In the genomic region with DNA sequence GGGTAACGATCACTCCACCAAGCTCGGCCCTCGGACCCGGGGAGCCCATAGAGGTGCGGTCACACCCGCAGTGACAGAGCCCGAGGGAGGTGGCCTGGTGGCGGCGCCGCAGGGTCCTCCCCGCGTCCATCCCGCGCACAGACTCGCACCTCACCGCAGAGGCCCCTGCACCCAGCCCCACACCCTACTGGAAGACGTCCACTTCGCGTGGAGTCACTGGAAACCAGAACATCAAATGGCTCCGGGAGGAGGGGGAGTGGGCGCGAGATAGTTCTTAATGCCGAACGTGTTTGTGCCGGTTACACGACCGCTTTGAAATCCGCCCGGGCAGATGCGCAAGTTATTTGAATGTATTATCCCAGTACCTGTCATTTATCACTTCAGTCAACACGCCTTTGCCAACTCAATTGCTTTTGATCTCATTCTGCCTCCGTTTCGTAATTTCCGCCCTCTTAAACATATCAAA, we compare ENCODE assay signal across 8 mouse cellular contexts. TPM values are rescaled to one million over a fixed set of nuclear protein-coding genes. Genes with fewer than 3 reads are reported as not detected.
DNase-seq lines count a peak whose midpoint lies in the region; ATAC-seq and TF ChIP-seq lines count a peak whose summit lies in the region.

No protein-coding gene starts in this region.

- H3K4me1 ChIP-seq in embryonic facial prominence, embryonic 14.5 days (ENCODE audit: control insufficient read depth, insufficient read depth, low read length) = peaks cover 16% of the 10 kb centered on the region
- peaks cover 30% of the 10 kb centered on the region for H3K4me1 ChIP-seq in heart, embryonic 13.5 days
- H3K4me1 ChIP-seq in kidney, postnatal 0 days (replicated peaks; ENCODE audit: insufficient read depth, low read length) = peaks cover 3% of the 10 kb centered on the region; the same call in 1 of the 2 replicates
- no peaks in the 10 kb centered on the region; a peak in 1 of 4 replicates for H3K4me1 ChIP-seq in liver, embryonic 14.5 days (replicated peaks; ENCODE audit: control insufficient read depth in 2 of 2, insufficient read depth in 2 of 2, low read length in 1 of 2)

- TF ChIP-seq EP300 in liver, embryonic 14.5 days (IDR thresholded peaks at IDR 0.05; ENCODE audit: low read depth) = no peak

- peak; percentile 38 for ATAC-seq in embryonic facial prominence, embryonic 14.5 days (ENCODE audit: low read depth)
- ATAC-seq in heart, embryonic 13.5 days (ENCODE audit: extremely low read depth, insufficient number of reproducible peaks, low FRiP score, low TSS enrichment) = peak; percentile 73
- peak; percentile 62 for ATAC-seq in kidney, postnatal 0 days (replicated peaks; ENCODE audit: low FRiP score, low read depth)
- peak; percentile 50; the same call in 1 of the 2 replicates for ATAC-seq in liver, embryonic 14.5 days (ENCODE audit: insufficient read depth)

- H3K27me3 ChIP-seq in embryonic facial prominence, embryonic 14.5 days (replicated peaks; ENCODE audit: control insufficient read depth, insufficient read depth, low read length) = no peaks in the 10 kb centered on the region
- no peaks in the 10 kb centered on the region for H3K27me3 ChIP-seq in heart, embryonic 13.5 days (replicated peaks)
- no peaks in the 10 kb centered on the region for H3K27me3 ChIP-seq in kidney, postnatal 0 days (ENCODE audit: insufficient read depth, low read length)
- H3K27me3 ChIP-seq in liver, embryonic 14.5 days (ENCODE audit: control insufficient read depth, insufficient read depth, low read length) = peaks cover 22% of the 10 kb centered on the region

- H3K4me2 ChIP-seq in embryonic facial prominence, embryonic 14.5 days (ENCODE audit: low read depth, low read length) = peak overlapping the region; percentile 87
- H3K4me2 ChIP-seq in heart, embryonic 13.5 days = peak overlapping the region; percentile 90
- peak overlapping the region; percentile 90 for H3K4me2 ChIP-seq in kidney, postnatal 0 days (ENCODE audit: low read length)
- peak overlapping the region; percentile 72 for H3K4me2 ChIP-seq in liver, embryonic 14.5 days (ENCODE audit: low read depth)

- DNase-seq in 3134 (ENCODE audit: extremely low read depth, insufficient read length, low spot score) = peak; percentile 77
- peak; percentile 58 to 69 for DNase-seq in adrenal gland, adult 18-20 months (ENCODE audit: low spot score in 2 of 2)
- peak; percentile 87 for DNase-seq in embryonic facial prominence, embryonic 14.5 days (ENCODE audit: low spot score)
- peak; percentile 66 for DNase-seq in kidney, postnatal 0 days (ENCODE audit: low spot score)
- no peak for DNase-seq in liver, embryonic 14.5 days (ENCODE audit: low read depth in 3 of 3, low spot score in 3 of 3)
- DNase-seq in neural tube, embryonic 10.5 days (ENCODE audit: extremely low spot score, low spot score) = peak; percentile 69
- DNase-seq in testis, postnatal 10 days (ENCODE audit: low spot score) = peak; percentile 70

- H3K9ac ChIP-seq in embryonic facial prominence, embryonic 14.5 days (ENCODE audit: low read depth, low read length) = peak overlapping the region; percentile 80
- peak overlapping the region; percentile 92 for H3K9ac ChIP-seq in heart, embryonic 13.5 days
- H3K9ac ChIP-seq in kidney, postnatal 0 days (ENCODE audit: low read depth, low read length) = peak overlapping the region; percentile 65
- peak overlapping the region; percentile 38 for H3K9ac ChIP-seq in liver, embryonic 14.5 days (replicated peaks)

- 0 out of 2 replicates have a peak, but pooled peaks have one; percentile 3 for TF ChIP-seq CTCF in kidney, postnatal 0 days (IDR thresholded peaks at IDR 0.05; ENCODE audit: low read depth)
- peak; percentile 11; the same call in 1 of the 2 replicates for TF ChIP-seq CTCF in liver, embryonic 14.5 days (IDR thresholded peaks at IDR 0.05; ENCODE audit: low read depth)

- WGBS in embryonic facial prominence, embryonic 14.5 days = under 1% methylated on average over 24 of the region's 34 CpGs
- WGBS in heart, embryonic 13.5 days = under 1% methylated on average over 32 of the region's 34 CpGs
- WGBS in kidney, postnatal 0 days = under 1% methylated on average over 34 of the region's 34 CpGs
- WGBS in liver, embryonic 14.5 days (ENCODE audit: insufficient replicate concordance) = under 1% methylated on average over 34 of the region's 34 CpGs

- no peaks in the 10 kb centered on the region for H3K9me3 ChIP-seq in embryonic facial prominence, embryonic 14.5 days (ENCODE audit: control insufficient read depth, low read length)
- no peaks in the 10 kb centered on the region for H3K9me3 ChIP-seq in heart, embryonic 13.5 days
- no peaks in the 10 kb centered on the region for H3K9me3 ChIP-seq in kidney, postnatal 0 days (replicated peaks; ENCODE audit: low read length)
- no peaks in the 10 kb centered on the region for H3K9me3 ChIP-seq in liver, embryonic 14.5 days (ENCODE audit: control insufficient read depth, low read length)

- peak overlapping the region; percentile 93 for H3K27ac ChIP-seq in embryonic facial prominence, embryonic 14.5 days (replicated peaks; ENCODE audit: low read depth, low read length)
- H3K27ac ChIP-seq in heart, embryonic 13.5 days (replicated peaks) = peak overlapping the region; percentile 94
- H3K27ac ChIP-seq in kidney, postnatal 0 days = peak overlapping the region; percentile 88
- no peak overlapping the region for H3K27ac ChIP-seq in liver, embryonic 14.5 days

- H3K36me3 ChIP-seq in embryonic facial prominence, embryonic 14.5 days (ENCODE audit: control insufficient read depth, insufficient read depth, low read length) = peaks cover 22% of the 10 kb centered on the region
- peaks cover 16% of the 10 kb centered on the region for H3K36me3 ChIP-seq in heart, embryonic 13.5 days
- no peaks in the 10 kb centered on the region for H3K36me3 ChIP-seq in kidney, postnatal 0 days (ENCODE audit: insufficient read depth, low read length)
- H3K36me3 ChIP-seq in liver, embryonic 14.5 days (replicated peaks; ENCODE audit: control insufficient read depth, insufficient read depth, low read depth) = no peaks in the 10 kb centered on the region

- H3K4me3 ChIP-seq in embryonic facial prominence, embryonic 14.5 days (ENCODE audit: low read depth, low read length) = peak overlapping the region; percentile 71
- peak overlapping the region; percentile 80 for H3K4me3 ChIP-seq in heart, embryonic 13.5 days
- H3K4me3 ChIP-seq in kidney, postnatal 0 days (replicated peaks; ENCODE audit: low read depth, low read length) = peak overlapping the region; percentile 48
- peak overlapping the region; percentile 59 to 65 for H3K4me3 ChIP-seq in liver, embryonic 14.5 days (ENCODE audit: insufficient read depth in 1 of 2, low read depth in 2 of 2, low read length in 2 of 2)

RNA-seq across cellular contexts. Expression of gene Arid5b, which starts 1.5 kb away (rescaled TPM):
- total RNA-seq in adrenal gland, adult 18-20 months (2021) = 10 to 100 TPM; 14.0 to 25.3 TPM
- 34.4 and 34.6 TPM in 2 replicates for polyA plus RNA-seq in embryonic facial prominence, embryonic 14.5 days (2014; fragmentation: Nextera tagmentation; extraction: Ambion mirVana)
- polyA plus RNA-seq in heart, embryonic 13.5 days (2015; fragmentation: Nextera tagmentation; extraction: Ambion mirVana) = 17.9 and 19.6 TPM in 2 replicates
- 30.3 and 31.1 TPM in 2 replicates for polyA plus RNA-seq in kidney, postnatal 0 days (2015; fragmentation: Nextera tagmentation; extraction: Ambion mirVana)
- 1.0 and 1.3 TPM in 2 replicates for polyA plus RNA-seq in liver, embryonic 14.5 days (2012; rRNA removed)
- 3.3 and 3.9 TPM in 2 replicates for polyA plus RNA-seq in liver, embryonic 14.5 days (2014; fragmentation: Nextera tagmentation; extraction: Ambion mirVana)

Comparison
In these comparisons a context has a peak if more than half of its experiments do, and no peak if none do; other contexts are left out.
1. DNase-seq: peak in 3134 (single experiment), adrenal gland, adult 18-20 months (2 of 2), embryonic facial prominence, embryonic 14.5 days (single experiment), kidney, postnatal 0 days (single experiment), neural tube, embryonic 10.5 days (single experiment) and testis, postnatal 10 days (single experiment); none in liver, embryonic 14.5 days (0 of 3).
2. H3K9ac ChIP-seq: peak in every context shown above with its lines; median percentile 92 in heart, embryonic 13.5 days; 80 in embryonic facial prominence, embryonic 14.5 days; 65 in kidney, postnatal 0 days; 38 in liver, embryonic 14.5 days.
3. Peak in every context shown above with its lines, with median percentiles within 50 percentile points of each other: ATAC-seq, H3K4me2 ChIP-seq and H3K4me3 ChIP-seq.